Mouse (Mus musculus) ES-Bruce4 (cell line): ENCODE measurements around the gene Ugt2b1. TPM values are rescaled to one million over a fixed set of nuclear protein-coding genes. Genes with fewer than 3 reads are reported as not detected.

ENCODE experiments used
- H3K27ac ChIP-seq: 2 replicates; pipeline ENCODE4 v1.5.1; 2012; ENCODE audit warnings: low read length, inconsistent platforms; ENCODE audit not compliant: insufficient read depth
- H3K27me3 ChIP-seq: 2 replicates; pipeline ENCODE4 v1.6.1; 2012; ENCODE audit warnings: mild to moderate bottlenecking, low read length, inconsistent platforms; ENCODE audit not compliant: control insufficient read depth, poor library complexity, insufficient read depth, severe bottlenecking
- H3K36me3 ChIP-seq: 2 replicates; pipeline ENCODE4 v1.6.1; 2012; ENCODE audit warnings: inconsistent platforms, mild to moderate bottlenecking, low read length, moderate library complexity; ENCODE audit not compliant: control insufficient read depth, poor library complexity, insufficient read depth, severe bottlenecking
- H3K4me1 ChIP-seq: one replicate; pipeline ENCODE4 v1.8.1; 2011; ENCODE audit warnings: low read length; ENCODE audit not compliant: control insufficient read depth, insufficient read depth
- H3K4me3 ChIP-seq: 2 replicates; pipeline ENCODE4 v1.5.1; 2011; ENCODE audit warnings: low read depth, mild to moderate bottlenecking, low read length
- H3K9ac ChIP-seq: 2 replicates; pipeline ENCODE4 v1.6.1; 2012; ENCODE audit warnings: low read depth, mild to moderate bottlenecking, inconsistent platforms; ENCODE audit not compliant: poor library complexity, severe bottlenecking
- H3K9me3 ChIP-seq: replicated peaks from 2 replicates; pipeline ENCODE4 v1.6.1; 2012; ENCODE audit warnings: mild to moderate bottlenecking, low read length, inconsistent platforms; ENCODE audit not compliant: control insufficient read depth, poor library complexity, insufficient read depth, severe bottlenecking
- CTCF ChIP-seq: IDR thresholded peaks from one replicate; pipeline ENCODE4 v1.8.1; 2011; ENCODE audit warnings: low read depth, low read length
- EP300 ChIP-seq: IDR thresholded peaks from 2 replicates; pipeline ENCODE4 v1.6.1; 2011; ENCODE audit warnings: low read depth, low read length; ENCODE audit not compliant: insufficient read depth
- POLR2A ChIP-seq: IDR thresholded peaks from one replicate; pipeline ENCODE4 v1.8.1; 2011; ENCODE audit warnings: low read length; ENCODE audit not compliant: insufficient read depth
- polyA plus RNA-seq: library from polyadenylated mRNA; stranded (reverse); fragments of >200 nt; gene quantifications from 2 replicates; pipeline ENCODE4 v1.2.4, GENCODE M21; 2011; ENCODE audit warnings: low read depth; ENCODE audit not compliant: missing spikeins, insufficient read depth, insufficient read length

Gene Ugt2b1
- polyA plus RNA-seq, 1 experiment = not detected

DNA sequence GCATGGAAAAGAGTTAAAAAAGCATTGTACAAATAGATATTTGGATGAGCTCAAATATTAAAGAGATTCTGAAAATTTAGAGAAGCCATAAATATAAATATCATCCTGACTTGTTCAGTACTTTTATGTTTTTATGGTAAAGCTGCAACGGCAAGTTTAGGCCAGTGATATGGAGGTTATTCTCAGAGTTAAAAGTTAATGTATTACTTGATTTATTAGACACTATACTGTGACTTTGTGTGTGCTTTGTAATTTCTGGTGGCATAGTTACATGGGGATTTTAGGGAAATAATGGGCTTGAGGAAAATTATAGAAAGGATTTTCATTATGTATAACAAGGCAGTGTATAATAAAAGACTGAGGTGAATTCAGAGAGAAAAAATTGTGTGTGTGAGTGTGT is 39.2 kb downstream of the Ugt2b1 start:
- H3K4me3 ChIP-seq = no peak overlapping the region
- no peaks in the 10 kb centered on the region for H3K4me1 ChIP-seq
- no peak for TF ChIP-seq EP300
- no peak for TF ChIP-seq CTCF
- TF ChIP-seq POLR2A = no peak

DNA sequence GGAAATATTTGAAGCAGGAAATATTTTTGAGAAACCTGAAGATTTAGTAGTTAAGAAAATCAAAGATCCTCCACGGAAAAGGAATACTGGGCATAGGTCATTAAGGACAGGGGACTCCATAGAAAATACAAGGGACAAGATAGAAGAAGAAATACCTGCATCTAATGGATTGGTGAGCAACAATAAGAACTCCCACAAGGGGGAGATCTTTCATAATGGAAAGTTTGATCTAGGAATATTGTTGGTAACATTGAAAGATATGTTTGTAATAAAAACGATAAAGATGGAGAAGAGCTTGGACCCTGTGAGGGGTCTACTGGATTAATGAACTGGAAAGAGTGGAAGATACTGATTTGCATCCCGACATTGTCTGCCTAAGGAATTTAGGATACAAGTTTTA is 39.7 kb downstream of the Ugt2b1 start:
- no peak overlapping the region for H3K27ac ChIP-seq
- no peaks in the 10 kb centered on the region for H3K36me3 ChIP-seq
- peaks cover 10% of the 10 kb centered on the region for H3K9me3 ChIP-seq
- H3K4me1 ChIP-seq = no peaks in the 10 kb centered on the region
- TF ChIP-seq POLR2A (no peak), CTCF (no peak), EP300 (no peak)
- H3K4me3 ChIP-seq = no peak overlapping the region
- no peaks in the 10 kb centered on the region for H3K27me3 ChIP-seq
- H3K9ac ChIP-seq = no peak overlapping the region

More for the DNA sequence above, 39.2 kb downstream of the Ugt2b1 start:
- Histone ChIP-seq H3K9ac (no peak overlapping the region), H3K27me3 (no peaks in the 10 kb centered on the region), H3K36me3 (no peaks in the 10 kb centered on the region), H3K9me3 (peaks cover 8% of the 10 kb centered on the region), H3K27ac (no peak overlapping the region)

GRCm38 (mm10) chr5:86871877-86872276 is 54.5 kb downstream of the Ugt2b1 start:
- H3K27ac ChIP-seq = no peak overlapping the region
- TF ChIP-seq CTCF (no peak), EP300 (no peak), POLR2A (no peak)
- no peaks in the 10 kb centered on the region for H3K27me3 ChIP-seq
- H3K36me3 ChIP-seq = no peaks in the 10 kb centered on the region
- H3K4me1 ChIP-seq = no peaks in the 10 kb centered on the region
- no peak overlapping the region for H3K4me3 ChIP-seq
- H3K9ac ChIP-seq = no peak overlapping the region
- no peaks in the 10 kb centered on the region; the same call in 1 of the 2 replicates for H3K9me3 ChIP-seq

Other genes starting within 250 kb of the Ugt2b1 start
- not detected in 2 replicates for gene Tmprss11e, start 180.7 kb downstream of the Ugt2b1 start, polyA plus RNA-seq
- gene Ythdc1, start 122.3 kb downstream of the Ugt2b1 start, polyA plus RNA-seq = 105 and 112 TPM in 2 replicates
- not detected in 2 replicates for gene Ugt2b34, start 19.6 kb downstream of the Ugt2b1 start, polyA plus RNA-seq
- gene Ugt2b35, start 74.3 kb upstream of the Ugt2b1 start, polyA plus RNA-seq = not detected in 2 replicates
- gene Ugt2b36, start 166.0 kb upstream of the Ugt2b1 start, polyA plus RNA-seq = not detected in 2 replicates
- not detected in 2 replicates for gene Ugt2b5, start 213.8 kb upstream of the Ugt2b1 start, polyA plus RNA-seq